Mouse (Mus musculus): ENCODE measurements around the gene Acox2.
"Not testable (repeated sequence)": the region's sequence is repeated elsewhere in the genome, so short reads cannot be mapped to it uniquely, and the experiment has no call there.

Gene Acox2

GRCm38 (mm10) chr14:8259166-8259565 lies at the start of gene Acox2:
Gene Acox2, minus strand, starts transcription at chr14:8259353.
- DNase-seq: no peak

- DNase-seq: no peak
Observed at GRCm38 (mm10) chr14:8308650-8309049, 49.5 kb upstream of the Acox2 start.

GRCm38 (mm10) chr14:8306884-8307283 lies 47.7 kb upstream of the Acox2 start:
- DNase-seq: no peak

- no peak for DNase-seq
Observed at GRCm38 (mm10) chr14:8305014-8305413, 45.9 kb upstream of the Acox2 start.

- DNase-seq: no peak
Observed at GRCm38 (mm10) chr14:8304082-8304481, 44.9 kb upstream of the Acox2 start.

GRCm38 (mm10) chr14:8302687-8303086 lies 43.5 kb upstream of the Acox2 start:
- DNase-seq: no peak

- DNase-seq: peak; percentile 68 to 80
Observed at GRCm38 (mm10) chr14:8300281-8300680, 41.1 kb upstream of the Acox2 start.

GRCm38 (mm10) chr14:8297889-8298293 lies 38.7 kb upstream of the Acox2 start:
- DNase-seq: peak in 1 of 2 experiments; percentile 18

- no peak for DNase-seq
Observed at GRCm38 (mm10) chr14:8294257-8294656, 35.1 kb upstream of the Acox2 start.

GRCm38 (mm10) chr14:8286595-8286994 lies 27.4 kb upstream of the Acox2 start:
- not testable (repeated sequence) for DNase-seq

GRCm38 (mm10) chr14:8283784-8284183 lies 24.6 kb upstream of the Acox2 start:
- no peak for DNase-seq

GRCm38 (mm10) chr14:8271281-8271680 lies 12.1 kb upstream of the Acox2 start:
- not testable (repeated sequence) for DNase-seq

GRCm38 (mm10) chr14:8264378-8264777 lies 5.2 kb upstream of the Acox2 start:
- no peak for DNase-seq

GRCm38 (mm10) chr14:8262242-8262641 lies 3.1 kb upstream of the Acox2 start:
- DNase-seq: peak in 1 of 2 experiments; percentile 12

- no peak for DNase-seq
Observed at GRCm38 (mm10) chr14:8260214-8260613, 1.1 kb upstream of the Acox2 start.

- DNase-seq: no peak
Observed at GRCm38 (mm10) chr14:8258752-8259151, 401 bp downstream of the Acox2 start.

GRCm38 (mm10) chr14:8258335-8258627 lies 872 bp downstream of the Acox2 start:
- DNase-seq: peak in 1 of 2 experiments; percentile 11

- no peak for DNase-seq
Observed at GRCm38 (mm10) chr14:8257521-8258334, 1.4 kb downstream of the Acox2 start.

- no peak for DNase-seq
Observed at GRCm38 (mm10) chr14:8256881-8257280, 2.3 kb downstream of the Acox2 start.

GRCm38 (mm10) chr14:8256072-8256471 lies 3.1 kb downstream of the Acox2 start:
- DNase-seq: no peak

- peak; percentile 26 to 68 for DNase-seq
Observed at GRCm38 (mm10) chr14:8255076-8255729, 4.0 kb downstream of the Acox2 start.

- no peak for DNase-seq
Observed at GRCm38 (mm10) chr14:8251330-8251885, 7.7 kb downstream of the Acox2 start.

GRCm38 (mm10) chr14:8250141-8250871 lies 8.8 kb downstream of the Acox2 start:
- no peak for DNase-seq
